Mouse (Mus musculus): ENCODE results near the gene Hbb-bt.
"Not testable (repeated sequence)": the region's sequence is repeated elsewhere in the genome, so short reads cannot be mapped to it uniquely, and the experiment has no call there.

Hbb-bt gene

DNA sequence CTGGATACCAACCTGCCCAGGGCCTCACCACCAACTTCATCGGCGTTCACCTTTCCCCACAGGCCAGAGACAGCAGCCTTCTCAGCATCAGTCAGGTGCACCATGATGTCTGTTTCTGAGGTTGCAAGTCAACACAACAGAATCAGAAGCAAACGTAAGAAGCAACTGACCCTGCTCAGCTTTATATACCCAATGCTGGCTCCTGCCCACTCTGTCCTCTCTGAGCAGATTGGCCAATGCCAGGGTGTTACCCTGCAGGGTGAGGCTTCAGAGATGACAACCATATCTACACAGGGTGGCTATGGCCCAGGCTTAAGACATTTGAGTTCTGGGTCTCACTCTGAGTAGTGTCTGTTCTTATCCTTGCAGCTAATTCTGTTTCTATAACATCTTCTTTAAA is at the start of gene Hbb-bt:
Hbb-bt (minus strand) TSS at position 231 of the 400 bp plus-strand sequence.
- no peak for DNase-seq (ENCODE audit: extremely low spot score, low spot score)

DNA sequence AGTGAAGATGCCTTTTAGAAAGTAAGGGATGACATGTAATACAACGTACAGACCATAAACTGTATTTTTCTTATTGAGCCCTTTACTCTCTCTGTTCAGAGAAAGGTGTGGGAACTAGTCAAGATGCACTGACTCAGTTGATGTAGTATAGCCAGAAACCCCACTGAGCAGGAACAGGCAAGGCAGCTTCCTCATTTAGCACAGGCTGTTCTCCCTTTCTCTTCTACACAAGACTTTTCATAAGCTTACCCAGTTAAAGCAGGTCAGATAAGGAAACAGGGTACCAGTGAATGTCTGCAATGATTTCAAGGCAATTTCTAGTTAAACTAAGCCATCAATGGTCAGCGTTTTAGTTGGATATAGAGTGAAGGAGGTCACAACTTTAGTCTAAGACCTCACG is 47.7 kb upstream of the Hbb-bt start:
- DNase-seq (ENCODE audit: extremely low spot score, low spot score), result no peak

DNA sequence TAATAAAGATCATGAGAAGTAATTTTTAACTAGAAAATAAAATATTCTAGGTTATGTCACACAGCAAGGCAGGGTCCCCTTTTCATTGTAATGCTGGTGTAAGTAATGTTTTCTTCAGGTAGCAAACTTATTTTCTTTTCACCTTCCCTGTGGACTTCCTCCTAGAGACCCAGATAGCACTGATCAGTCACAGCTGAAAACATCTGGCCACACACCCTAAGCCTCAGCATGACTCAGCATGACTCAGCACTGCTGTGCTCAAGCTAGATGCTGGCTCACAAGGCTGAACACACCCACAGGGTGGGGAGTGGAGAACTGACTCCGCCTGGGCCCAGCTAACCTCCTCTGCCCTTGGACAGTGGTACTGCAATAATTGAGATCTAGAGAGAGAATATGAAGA is 47.1 kb upstream of the Hbb-bt start:
- DNase-seq (ENCODE audit: extremely low spot score, low spot score), result no peak

DNA sequence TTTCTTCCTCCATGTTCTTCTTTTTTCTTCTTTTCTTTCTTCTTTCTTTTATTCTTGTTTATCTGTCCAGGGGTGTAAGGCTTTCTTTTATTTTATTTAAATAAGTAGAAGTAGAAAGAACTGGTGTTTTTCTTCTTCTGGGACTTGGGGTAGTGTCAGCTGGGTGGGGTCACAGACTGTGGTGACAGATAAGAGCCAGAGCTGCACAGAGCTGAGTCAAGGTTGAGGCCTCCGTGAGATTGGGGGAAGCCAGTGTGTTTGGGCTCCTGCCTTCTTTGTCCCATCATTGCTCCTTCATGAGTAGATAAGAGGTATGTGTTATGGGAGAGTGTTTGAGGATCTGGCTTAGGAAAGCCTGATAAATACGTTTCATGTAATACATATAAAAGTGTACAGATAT is 45.3 kb upstream of the Hbb-bt start:
- no peak for DNase-seq (ENCODE audit: extremely low spot score, low spot score)

DNA sequence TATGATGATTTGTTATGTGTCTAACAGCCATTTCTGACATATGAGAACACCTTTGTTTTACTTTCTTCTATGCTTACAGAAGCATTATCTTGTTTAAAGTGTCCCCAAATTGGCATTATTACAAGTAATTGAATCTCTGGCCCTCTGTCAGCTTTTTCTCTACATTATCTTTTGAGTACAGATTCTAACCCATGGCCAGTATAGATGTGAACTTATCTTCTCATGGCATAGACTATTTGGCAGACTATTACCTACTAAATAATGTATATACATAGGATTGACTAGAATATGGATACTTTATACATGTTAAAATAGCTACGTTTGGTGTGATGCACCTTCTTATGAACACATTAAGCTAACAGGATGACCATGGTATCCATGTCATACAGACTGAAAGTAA is 40.9 kb upstream of the Hbb-bt start:
- no peak for DNase-seq (ENCODE audit: extremely low spot score, low spot score)

DNA sequence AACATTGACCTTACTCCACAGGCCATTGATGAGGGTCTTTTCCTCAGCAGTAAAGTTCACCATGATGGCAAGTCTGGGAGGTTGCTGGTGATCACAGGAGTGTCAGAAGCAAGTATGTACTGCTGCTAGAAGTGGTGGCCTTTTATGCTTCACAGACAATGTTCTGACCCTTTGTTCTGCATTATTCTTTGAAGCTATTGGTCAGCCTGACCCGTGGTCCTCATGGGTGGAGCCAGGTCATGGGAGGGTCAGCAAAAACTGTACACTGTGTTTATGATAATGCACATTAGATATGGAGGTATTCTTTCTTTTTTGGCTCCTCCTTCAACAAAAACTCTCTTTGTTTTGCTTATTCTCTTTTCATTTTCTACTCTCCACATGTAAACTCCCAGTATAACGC is 39.3 kb upstream of the Hbb-bt start, which contains the start of gene Hbb-y:
Hbb-y (minus strand) TSS at position 127 of the 400 bp plus-strand sequence.
- no peak for DNase-seq (ENCODE audit: extremely low spot score, low spot score)

DNA sequence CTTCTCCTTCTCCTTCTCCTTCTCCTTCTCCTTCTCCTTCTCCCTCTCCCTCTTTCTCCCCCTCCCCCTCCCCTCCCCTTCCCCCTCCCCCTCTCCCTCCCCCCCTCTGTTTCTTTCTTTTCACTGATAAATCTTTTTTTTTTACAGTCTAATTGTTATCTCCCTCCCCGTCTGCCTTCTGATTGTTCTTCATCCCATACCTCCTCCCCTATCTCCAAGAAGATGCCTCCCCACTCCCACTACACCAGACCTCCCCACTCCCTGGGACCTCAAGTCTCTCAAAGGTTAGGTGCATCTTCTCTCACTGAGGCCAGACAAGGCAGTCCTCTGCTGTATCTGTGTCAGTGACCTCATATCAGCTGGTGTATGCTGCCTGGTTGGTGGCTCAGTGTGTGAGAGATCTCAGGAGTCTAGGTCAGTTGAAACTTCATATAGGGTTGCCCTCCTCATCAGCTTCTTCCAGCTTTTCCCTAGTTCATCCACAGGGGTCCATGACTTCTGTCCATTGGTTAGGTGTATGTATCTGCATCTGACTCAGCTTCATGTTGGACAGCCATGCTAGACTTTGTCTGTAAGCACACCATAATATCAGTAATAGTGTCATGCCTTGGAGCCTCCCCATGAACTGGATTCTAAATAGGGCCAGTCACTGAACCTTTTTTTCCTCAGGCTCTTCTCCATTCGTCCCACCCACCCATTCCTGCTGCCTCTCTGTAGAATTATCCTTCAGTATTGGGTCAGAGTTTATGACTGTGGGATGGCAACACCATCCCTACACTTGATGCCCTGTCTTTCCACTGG is 30.9 kb upstream of the Hbb-bt start:
- no peak for DNase-seq (ENCODE audit: extremely low spot score, low spot score)

DNA sequence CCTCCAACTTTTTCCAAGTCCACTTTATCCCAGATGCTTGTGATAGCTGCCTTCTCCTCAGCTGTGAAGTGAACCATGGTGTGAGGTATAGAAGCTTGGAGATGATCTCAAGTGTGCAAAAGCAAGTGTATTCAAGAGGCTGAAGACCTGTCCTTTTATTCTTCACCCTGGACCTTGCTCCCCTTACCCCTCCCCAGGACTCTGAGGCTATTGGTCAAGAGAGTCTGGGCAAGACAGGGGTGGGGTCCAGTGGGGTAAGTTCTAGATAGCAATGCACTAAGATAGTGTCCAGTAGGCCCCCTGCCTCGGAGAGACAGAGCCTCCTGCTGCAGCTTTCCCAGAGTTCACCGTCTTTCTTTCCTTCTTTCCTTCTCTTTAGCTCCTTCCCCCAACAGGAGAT is 29.2 kb upstream of the Hbb-bt start, which contains the start of gene Hbb-bh1:
Hbb-bh1 (minus strand) TSS at position 131 of the 400 bp plus-strand sequence.
- no peak for DNase-seq (ENCODE audit: extremely low spot score, low spot score)

DNA sequence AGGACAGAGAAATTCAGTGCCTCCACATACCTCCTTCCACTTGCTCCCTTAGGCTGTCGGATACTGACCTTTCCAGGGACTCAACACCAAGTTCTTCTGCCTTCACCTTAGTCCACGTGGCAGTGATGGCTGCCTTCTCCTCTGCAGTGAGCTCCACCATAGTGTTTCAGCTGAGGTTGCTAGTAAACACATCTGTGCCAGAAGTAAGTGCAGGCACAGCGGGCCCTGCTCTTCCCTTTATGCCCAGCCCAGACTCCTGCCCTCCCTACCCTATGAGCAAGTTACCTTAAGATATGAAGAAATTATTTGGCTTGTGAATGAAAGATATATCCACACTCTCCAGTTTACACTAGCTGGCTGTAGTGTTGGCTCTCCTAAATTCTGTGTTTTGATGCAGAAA is 26.5 kb upstream of the Hbb-bt start, which contains the start of gene Hbb-bh2:
Hbb-bh2 (minus strand) TSS at position 253 of the 400 bp plus-strand sequence.
- DNase-seq (ENCODE audit: extremely low spot score, low spot score), result no peak

DNA sequence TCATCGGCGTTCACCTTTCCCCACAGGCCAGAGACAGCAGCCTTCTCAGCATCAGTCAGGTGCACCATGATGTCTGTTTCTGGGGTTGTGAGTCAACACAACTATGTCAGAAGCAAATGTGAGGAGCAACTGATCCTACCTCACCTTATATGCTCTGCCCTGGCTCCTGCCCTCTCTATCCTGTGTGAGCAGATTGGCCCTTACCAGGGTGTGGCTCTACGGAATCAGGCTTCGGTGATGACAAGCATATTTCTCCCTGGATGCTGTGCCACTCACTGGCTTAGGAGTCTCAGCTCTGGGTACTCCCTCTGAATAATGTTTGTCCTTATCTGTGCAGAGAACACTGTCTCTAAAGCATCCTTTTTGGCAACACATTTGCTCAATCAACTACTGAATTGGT is 14.0 kb upstream of the Hbb-bt start, which contains the start of gene Hbb-bs:
Hbb-bs (minus strand) TSS at position 289 of the 400 bp plus-strand sequence.
- no peak for DNase-seq (ENCODE audit: extremely low spot score, low spot score)

DNA sequence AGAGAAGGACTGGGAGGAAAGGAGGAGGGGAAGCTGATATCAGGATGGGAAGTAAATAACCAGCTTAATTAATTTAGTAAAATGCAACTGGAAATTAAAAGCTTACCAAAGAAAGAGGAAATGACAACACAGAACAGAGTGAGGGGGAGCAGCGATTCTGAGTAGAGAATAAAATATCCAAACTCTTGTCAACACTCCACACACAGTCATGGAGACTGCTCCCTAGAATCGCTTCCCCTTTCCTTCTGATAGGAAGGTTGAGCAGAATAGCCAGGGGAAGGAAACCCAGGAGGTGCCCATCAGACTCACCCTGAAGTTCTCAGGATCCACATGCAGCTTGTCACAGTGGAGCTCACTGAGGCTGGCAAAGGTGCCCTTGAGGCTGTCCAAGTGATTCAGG is 13.3 kb upstream of the Hbb-bt start:
- DNase-seq (ENCODE audit: extremely low spot score, low spot score), result not testable (repeated sequence)

DNA sequence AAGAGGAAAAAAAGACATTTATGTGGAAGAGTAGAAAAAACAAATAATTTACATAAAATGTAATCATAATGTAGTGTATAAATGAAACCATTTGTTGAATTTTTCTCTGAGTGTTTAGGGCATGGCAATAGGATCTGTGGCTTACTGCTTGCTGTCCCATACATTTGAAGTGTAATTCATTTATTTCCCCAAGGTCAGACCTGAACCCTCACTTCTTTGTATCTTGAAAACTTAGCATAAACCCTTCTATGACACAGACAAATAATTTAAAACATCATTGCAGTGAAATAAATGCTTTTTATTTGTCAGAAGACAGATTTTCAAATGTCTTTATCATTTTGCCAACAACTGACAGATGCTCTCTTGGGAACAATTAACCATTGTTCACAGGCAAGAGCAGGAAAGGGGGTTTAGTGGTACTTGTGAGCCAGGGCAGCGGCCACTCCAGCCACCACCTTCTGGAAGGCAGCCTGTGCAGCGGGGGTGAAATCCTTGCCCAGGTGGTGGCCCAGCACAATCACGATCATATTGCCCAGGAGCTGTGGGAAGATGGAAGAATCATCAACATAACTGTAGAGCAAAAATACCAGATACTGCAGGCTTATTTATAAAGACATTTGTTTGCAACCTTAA is 12.6 kb upstream of the Hbb-bt start:
- no peak for DNase-seq (ENCODE audit: extremely low spot score, low spot score)

DNA sequence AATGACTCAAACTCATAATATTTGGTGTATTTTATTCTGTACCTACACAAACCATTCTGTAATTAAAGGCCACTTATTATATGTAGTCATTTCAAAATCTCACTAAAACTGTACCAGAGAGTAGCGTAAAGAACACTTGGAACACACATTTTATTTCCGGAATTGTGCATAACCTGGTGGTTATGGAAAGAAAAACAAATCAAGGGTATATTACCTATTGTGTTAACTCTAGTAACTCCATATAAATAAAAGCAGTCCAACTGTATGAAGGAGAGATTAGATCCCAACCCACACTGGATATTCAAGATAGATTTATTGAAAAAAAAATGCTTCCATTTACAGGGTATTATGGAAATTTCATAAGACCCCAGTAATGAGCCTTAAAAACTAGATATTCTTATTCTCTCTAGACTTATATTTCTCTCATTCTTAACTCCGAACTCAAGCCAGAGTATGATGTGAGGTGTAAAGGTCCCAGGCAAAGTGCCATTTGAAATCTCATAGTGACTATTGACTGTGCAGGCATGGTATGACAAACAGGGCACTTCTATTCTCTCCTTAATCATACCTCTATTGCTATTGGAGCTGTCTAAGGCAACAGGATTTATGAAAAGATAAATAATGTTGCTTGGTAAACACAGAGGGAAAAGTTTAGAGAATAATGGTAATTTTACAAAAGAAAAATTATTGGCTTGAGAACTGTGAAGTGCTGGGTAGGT is 11.9 kb upstream of the Hbb-bt start:
- DNase-seq (ENCODE audit: extremely low spot score, low spot score), result no peak

DNA sequence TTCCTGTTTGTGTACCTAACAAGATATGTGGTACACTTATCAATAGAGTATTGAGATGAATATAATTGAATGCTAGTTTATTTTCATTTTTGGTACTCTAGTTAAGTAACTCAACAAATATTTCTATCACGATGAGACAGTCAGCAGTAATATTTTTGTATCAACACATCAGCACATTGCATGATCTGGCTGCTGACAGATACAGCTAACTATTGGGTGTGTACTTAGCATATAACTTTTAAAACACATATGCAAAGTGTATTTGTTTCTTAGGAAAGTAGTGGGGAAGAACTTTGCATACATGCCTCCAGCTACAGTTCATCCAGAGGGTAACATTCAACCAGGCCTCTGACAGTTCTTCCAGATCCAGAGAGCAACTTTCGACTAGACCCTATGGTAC is 10.8 kb upstream of the Hbb-bt start:
- DNase-seq (ENCODE audit: extremely low spot score, low spot score), result no peak

DNA sequence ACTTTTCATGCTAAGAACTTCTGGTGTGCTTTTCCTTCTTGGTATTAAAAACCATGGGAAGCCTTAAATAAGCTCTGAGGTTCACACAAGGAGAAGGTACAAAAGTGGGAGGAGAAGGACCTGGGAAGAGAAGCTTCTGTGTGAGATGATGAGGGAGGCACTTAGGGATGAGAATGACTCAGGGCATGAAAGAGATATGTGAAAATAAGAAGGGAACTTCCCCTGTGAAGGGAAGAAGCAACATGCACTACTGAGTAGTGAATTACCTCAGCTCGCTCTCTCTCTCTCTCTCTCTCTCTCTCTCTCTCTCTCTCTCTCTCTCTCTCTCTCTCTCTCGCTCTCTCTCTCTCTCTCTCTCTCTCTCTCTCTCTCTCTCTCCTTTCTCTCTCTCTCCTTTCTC is 1.3 kb upstream of the Hbb-bt start:
- DNase-seq (ENCODE audit: extremely low spot score, low spot score), result not testable (repeated sequence)

DNA sequence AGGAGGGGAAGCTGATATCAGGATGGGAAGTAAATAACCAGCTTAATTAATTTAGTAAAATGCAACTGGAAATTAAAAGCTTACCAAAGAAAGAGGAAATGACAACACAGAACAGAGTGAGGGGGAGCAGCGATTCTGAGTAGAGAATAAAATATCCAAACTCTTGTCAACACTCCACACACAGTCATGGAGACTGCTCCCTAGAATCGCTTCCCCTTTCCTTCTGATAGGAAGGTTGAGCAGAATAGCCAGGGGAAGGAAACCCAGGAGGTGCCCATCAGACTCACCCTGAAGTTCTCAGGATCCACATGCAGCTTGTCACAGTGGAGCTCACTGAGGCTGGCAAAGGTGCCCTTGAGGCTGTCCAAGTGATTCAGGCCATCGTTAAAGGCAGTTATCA is 644 bp downstream of the Hbb-bt start:
- not testable (repeated sequence) for DNase-seq (ENCODE audit: extremely low spot score, low spot score)

DNA sequence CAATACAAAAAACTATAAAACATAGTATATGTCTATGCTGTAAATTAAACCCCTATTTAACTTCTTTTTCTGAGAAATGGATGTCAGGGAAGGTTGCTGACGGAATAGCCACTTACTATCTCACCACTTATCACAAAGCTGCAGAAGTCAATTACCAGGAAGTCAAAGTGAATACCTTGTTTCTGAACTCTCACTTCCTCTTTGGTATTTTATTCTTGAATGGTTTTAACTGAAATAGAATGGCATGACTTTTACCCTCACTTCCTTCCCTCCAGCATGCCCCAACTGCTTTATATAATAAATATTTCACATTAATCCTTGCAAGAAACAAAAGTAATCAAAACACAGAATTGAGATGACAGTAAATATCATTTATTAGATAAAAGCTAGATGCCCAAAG is 1.6 kb downstream of the Hbb-bt start:
- no peak for DNase-seq (ENCODE audit: extremely low spot score, low spot score)

DNA sequence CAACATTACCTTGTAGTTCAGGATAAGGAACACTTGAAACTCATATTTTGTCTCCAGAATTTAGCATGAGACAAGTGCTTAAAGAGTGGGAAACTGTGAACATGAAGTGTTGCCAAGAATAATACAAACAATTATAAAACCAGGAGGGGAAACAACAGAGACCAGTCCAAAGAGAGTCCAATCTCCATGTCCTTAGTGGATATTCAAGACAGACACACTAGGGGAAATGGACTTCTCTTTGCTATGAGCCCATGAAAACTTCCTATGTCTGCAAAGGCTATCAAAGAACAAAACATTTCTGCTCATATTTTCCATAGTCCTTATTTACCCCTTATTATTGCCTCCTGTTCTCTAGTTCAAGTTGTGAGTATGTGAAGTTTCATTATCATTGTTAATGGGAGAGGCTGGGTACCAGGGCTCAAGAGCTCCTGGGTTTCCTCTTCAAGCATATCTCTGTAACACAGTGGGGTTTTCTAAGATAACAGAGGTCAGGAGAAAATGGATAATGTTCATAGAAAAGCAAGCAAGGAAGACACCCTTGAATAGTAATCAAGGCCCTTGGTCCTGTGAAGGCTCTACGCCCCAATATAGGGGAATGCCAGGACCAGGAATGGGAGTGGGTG is 2.5 kb downstream of the Hbb-bt start:
- no peak for DNase-seq (ENCODE audit: extremely low spot score, low spot score)

DNA sequence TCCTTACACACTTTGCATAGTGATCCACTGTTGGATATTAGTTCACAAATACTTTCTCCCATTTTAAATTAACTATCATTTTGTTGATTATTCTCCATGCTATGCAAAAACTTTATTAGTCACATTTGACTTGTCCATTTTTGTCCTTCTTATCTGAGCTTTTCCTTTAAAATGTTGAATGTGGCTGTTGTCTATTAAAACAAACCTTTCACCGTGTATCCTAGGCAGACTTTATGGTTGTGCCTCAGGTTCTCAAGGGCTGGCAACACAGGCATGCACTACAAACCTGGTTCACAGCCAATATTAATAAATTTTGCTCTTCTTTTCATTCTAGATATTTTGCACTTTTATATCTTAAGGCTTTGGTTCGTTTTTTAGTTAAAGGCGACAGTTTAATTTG is 3.0 kb downstream of the Hbb-bt start:
- DNase-seq (ENCODE audit: extremely low spot score, low spot score), result no peak

DNA sequence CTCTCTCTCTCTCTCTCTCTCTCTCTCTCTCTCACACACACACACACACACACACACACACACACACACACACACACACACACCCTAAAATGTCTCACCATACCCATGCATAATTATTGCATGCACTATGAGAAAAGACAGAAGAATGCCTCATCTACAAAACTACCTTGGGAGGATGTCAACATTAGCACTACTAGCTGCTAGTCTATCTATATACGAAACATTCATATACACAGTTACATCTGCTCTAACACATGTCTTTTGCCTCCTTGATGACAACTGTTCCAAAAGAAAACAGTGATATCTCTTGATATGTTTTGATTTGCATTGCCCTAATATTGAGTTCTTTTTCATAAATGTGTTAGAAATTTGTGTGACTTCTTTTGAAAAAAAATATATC is 3.5 kb downstream of the Hbb-bt start:
- no peak for DNase-seq (ENCODE audit: extremely low spot score, low spot score)

DNA sequence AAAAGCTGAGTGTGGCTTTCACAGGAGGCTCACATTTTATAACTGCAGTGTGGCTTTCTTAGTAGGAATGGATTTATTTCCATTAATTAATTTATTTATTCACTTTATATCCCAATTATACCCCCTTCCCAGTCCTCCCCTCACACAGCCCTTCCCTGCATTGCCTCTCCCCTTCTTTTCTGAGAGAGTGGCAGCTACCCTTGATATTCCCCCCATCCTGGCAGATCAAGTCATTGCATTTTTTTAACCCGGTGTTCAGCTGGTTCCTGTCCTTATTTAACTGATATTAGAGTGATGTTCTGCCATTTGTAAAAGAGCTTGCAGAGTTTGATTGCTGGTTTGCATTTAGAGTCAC is 4.0 kb downstream of the Hbb-bt start:
- DNase-seq (ENCODE audit: extremely low spot score, low spot score), result no peak
